Mouse (Mus musculus) brown adipose tissue, adult 24 weeks (tissue): Measurements from ENCODE around the gene Gpr27. TPM values are rescaled to one million over a fixed set of nuclear protein-coding genes. Genes with fewer than 3 reads are reported as not detected.

ENCODE experiments used
- polyA plus RNA-seq: library from polyadenylated mRNA; stranded (reverse); fragments of >200 nt; gene quantifications from 2 replicates; pipeline ENCODE4 v1.2.4, GENCODE M21; 2012; ENCODE audit not compliant: missing spikeins, insufficient read depth, insufficient read length

The Gpr27 gene
- polyA plus RNA-seq, 1 experiment, result 0.44 TPM

Other genes starting within 250 kb of the Gpr27 start
- 8.8 and 10.1 TPM in 2 replicates for gene Foxp1, start 170.0 kb upstream of the Gpr27 start, polyA plus RNA-seq
- 113 and 125 TPM in 2 replicates for gene Eif4e3, start 25.9 kb upstream of the Gpr27 start, polyA plus RNA-seq
- gene Gm20696, start 25.9 kb upstream of the Gpr27 start, polyA plus RNA-seq, result not detected in 2 replicates
- not detected in 2 replicates for gene Prok2, start 33.7 kb downstream of the Gpr27 start, polyA plus RNA-seq